Mouse (Mus musculus): ENCODE measurements around the gene Clca2. TPM values are rescaled to one million over a fixed set of nuclear protein-coding genes. Genes with fewer than 3 reads are reported as not detected.
A peak's percentile ranks its signal among the peaks of the same experiment; 100 is the strongest.

The Clca2 gene
- total RNA-seq (2021), result under 1 TPM in 1 of 2 experiments, not detected in 1; 0.13 TPM
- long read RNA-seq, experiment 1, result 0 reads
- long read RNA-seq, experiment 2, result 0 reads

DNA sequence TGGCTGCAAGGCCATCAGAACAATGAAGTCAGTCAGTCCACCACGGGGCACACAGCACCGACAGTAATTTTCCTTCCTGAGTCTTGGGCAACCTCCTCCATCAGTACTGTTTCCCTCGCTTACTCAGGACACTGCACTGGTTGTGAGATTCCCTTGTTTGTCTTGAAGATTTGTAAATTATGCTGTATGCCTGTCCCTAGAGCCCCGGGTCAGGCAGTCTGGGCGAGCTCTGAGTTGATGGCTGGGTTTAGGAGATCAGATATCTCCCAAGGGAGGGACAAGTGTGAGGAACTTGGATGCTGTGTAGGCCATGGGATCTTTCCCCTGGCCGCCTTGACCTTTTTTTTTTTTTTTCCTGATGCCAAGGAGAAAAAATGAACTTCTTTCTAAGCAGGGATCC is at the start of gene Clca2:
Gene Clca2 (minus strand): TSS at position 153 of the 400 bp plus-strand sequence.
- DNase-seq, result no peak

DNA sequence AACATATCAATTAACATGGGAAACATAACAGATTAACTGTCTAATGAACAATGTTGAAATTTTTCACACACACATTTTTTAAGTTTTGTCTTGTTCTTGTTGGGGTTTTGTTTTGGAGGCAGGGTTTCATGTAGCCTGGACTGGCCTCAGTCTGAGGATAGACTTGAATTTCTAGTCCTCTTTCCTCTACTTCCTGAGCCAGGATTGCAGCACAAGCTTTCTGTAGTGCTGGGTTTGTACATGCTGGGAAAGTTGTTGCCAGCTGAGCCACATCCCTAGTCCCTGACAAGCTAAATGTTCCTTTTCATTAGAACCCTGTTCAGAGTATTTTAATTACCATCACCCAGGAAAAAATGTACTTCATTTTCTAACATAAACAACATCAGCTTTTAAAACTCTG is 48.7 kb upstream of the Clca2 start:
- no peak for DNase-seq

DNA sequence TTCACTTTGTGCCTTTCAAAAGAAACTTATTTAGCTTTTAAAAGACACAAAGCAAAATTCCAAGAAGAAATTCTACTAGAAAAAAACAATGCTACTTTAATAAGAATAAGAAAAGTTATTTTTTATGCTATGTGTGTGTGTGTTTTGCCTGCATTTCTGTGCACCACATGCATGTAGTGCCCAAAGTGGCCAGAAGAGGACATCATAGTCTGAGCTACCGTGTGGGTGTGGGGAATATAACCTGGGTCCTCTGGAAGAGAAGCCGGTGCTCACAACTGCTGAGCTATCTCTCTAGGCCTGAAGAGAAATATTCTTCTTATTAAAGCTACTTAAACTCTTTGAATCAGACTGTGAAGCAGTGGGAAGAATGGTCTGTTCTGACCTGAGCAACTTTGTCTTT is 48.2 kb upstream of the Clca2 start:
- DNase-seq, result no peak

DNA sequence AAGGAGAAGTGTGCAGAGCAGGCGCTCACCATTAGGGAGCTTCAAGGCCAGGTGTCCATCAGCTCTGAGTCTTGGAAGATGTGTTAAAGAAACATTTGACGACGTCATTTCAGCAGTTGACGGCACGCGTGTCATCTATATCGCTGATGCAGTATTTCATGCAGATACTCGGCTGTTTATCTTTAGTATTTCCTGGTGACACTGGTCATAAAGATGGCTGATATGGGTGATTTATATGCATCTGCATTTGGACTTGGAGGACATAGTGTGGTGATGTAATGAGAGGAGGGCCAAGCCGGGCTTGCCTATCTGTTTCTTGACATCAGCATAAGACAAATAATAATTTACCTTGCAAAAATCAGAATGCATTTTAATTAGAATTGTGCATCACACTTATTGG is 47.6 kb upstream of the Clca2 start:
- DNase-seq, result no peak

DNA sequence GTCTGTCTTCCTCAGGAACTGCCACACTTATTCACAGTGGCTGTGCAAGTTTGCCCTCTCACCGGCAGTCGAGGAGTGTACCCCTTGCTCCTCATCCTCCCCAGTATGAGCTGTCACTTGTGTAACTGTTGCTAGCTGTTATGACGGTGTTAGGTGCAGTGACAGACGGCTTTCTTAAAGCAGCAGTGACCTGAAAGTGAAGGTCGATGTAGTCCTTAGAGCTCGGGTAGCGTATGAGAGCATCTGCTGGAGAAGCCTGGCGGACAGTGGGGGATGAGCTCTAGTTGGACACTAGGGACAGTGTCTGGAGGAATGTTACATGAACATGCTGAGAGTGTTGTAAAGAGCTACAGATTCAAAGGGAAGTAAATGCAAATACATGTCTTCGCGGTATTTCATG is 44.6 kb upstream of the Clca2 start:
- DNase-seq, result no peak

DNA sequence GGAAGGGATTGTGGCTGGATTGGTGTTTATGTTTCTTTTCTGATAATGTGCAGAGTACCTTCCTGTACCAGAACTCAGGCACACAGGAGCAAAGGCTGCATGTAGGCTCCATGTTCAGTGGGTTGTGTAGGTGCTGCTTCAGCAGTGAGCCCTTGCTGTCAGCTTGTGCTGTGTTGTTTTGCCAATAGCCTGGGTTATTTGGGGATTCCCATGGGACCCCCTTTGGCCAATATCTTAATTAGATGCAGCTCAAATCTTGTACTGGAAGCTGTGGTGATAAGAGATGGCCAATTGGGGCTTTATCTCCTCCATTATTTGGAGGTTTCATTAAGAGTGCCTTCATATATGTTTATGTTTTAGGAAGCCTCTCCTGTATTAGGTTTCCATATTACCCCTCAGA is 43.7 kb upstream of the Clca2 start:
- no peak for DNase-seq

DNA sequence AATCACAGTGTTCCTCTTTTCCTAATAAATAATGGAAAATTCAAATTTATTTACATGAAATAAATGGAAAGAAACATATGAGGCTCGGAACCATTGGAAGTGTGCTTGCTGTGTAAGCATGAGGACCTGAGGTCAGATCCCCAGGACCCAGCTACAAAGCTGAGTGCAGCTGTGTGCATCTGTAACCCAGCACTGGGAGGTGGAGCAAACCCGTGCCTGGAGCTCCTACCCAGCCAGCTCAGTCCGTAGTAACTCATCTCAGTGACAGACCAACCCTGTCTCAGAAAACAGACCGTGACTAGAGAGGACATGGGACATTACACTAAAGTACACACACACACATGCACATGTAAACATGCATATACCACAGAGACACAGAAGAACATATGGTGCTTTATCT is 41.0 kb upstream of the Clca2 start:
- DNase-seq, result no peak

DNA sequence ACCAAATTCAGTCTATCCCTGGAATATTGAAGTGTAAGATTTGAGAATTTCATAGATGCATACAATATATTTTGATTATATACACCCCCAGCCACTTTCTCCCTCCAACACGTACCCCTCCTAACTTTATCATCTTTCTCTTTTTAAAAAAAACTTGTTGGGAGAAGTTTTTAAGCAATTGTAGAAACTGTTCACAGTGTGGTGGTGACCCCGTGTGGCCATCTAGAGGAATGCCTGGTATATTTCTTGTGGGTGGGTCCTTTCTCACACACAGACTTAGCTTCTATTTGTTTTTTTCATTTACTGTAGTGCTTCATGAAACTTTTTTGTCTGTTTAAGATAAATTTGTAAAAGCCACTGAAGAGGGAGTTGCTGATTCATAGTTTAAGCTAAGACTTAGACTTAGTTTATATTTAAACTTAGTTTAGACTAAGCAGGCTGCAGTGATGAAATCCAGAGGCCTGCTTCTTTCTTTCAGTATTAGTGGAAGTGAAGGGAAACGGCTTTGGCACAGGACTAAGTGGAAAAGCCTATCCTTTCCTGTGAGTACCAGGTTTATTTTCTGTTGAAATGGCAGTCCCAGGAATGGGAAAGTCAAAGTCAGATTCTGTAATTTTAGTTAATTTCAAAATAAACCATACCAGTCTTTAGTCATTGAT is 32.1 kb upstream of the Clca2 start:
- peak; percentile 14 to 43 for DNase-seq

DNA sequence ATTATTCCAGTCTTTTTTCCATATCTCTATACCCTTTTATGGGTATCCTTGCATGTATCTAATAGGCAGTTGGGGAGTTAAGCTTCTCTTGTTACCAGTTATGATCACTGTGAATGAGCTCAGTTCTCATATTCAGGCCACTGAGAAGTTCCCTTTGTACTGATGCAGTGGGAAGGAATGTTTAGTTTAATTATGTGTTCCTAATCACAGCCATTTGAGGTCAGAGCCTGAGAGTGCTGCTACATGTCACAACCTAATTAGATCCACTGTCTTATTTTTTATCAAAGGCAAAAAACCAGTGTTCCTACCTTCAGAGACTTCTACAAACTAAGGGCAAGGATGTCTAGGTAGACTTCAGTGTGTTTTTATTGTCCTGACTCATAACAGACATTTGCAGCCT is 30.1 kb upstream of the Clca2 start:
- no peak for DNase-seq

DNA sequence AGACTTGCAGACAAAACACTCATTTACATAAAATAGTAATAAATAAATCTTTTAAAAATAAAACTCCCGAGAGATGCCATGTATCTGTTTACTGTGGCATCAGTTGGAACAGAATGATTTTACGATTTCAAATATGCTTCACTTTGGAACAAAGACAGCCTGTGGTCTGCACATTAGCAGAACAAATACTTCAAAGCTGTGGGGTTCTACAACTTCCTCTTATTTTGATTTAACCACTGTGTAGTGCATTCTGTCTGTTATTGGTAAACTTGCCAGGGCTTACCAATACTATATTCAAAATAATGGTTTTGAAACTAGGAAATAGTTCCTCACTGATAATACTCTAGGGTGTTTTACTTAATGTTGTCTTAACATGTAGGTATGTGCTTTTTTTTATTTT is 27.4 kb upstream of the Clca2 start:
- DNase-seq, result no peak

DNA sequence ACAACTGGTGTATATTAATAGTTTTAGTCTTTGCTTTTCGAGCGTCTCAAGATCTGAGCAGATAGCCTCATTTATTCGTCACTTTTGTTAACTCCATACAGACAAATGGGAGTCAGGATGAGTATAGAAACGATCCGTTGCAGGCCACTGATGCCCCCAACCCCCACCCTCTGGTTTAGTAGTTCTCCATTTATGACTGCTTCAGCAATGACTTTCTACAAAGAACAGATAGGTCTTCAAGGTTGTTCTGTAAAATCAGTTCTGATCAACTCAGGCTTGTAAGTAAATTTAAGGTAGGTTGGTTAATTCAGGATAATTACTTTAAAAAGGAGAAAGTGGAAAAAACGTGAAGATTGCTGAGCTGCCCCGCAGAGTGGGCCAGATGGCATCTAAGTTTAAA is 20.2 kb upstream of the Clca2 start:
- no peak for DNase-seq

DNA sequence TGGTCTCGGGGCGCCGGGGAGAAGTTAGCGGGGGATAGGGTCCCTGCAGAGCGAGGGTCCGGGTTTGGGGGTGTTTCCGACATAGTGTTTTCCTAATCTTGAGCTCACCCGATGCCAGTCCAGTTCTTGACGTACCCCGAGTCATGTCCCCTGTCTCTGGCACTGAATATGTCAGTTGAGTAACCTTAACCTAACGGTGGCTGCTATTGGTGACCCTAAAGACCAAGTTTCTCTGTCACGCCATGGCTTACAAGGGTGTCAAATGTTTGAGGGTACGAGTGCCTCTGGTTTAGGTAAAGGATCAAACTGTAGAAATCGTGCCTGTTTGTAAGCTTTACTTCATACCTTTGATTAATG is 19.7 kb upstream of the Clca2 start:
- no peak for DNase-seq

DNA sequence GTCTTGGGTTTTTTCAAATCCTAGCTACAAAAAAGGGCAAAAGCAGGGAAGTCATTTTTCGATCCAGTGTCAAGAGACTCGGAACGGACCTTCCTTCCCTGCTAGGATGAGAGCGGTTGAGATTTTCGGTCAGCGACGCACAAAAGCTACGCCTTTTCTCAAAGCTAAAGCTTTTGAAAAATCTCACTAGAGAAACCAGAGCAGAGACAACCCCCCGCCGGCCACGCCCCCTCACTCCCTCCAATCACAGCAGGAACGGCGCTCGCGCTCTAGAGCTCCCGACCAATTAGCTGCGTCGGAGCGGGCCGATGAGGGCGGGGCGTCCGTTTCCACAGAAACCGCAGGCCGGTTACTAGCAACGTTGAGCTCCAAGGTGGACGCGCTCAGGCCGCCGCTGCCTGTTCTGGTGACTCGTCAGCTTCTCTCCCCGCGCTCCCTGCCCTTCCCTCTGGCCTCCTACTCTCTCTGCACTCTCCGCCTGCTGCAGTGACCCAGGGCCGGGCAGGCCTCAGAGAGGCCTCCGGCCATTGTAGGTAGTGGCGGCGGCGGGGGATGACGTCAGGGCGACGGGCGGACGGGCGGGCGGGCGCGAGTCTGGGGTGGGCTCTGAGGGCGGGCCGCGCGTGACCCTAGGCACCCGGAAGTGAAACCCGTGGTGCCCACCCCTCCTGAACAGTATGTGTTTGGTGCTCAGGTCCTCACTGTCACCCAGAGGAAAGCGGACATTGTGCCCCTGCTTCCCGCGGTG is 19.2 kb upstream of the Clca2 start, which contains the start of gene Odf2l:
Gene Odf2l (plus strand): TSS at position 335 of the 748 bp plus-strand sequence.
- peak; percentile 97 to 99 for DNase-seq

DNA sequence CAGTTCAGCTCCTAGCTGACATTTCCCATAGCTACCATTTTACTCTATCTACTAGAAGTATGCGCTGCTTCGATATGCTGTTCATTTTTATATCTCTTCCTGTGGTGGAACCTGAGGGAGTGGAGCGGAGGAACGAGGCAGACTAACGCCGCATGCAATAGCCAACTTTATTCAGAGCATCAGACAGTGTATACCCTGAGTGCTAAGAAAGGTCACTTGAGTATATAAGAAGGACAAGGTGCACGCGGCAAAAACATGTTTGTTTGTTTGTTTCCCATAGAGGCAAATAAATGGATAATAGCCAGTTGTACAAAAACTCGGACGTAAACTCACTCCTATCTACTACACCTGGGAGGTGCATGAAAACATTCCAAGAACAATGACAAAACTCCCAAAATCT is 18.4 kb upstream of the Clca2 start:
- DNase-seq, result no peak

DNA sequence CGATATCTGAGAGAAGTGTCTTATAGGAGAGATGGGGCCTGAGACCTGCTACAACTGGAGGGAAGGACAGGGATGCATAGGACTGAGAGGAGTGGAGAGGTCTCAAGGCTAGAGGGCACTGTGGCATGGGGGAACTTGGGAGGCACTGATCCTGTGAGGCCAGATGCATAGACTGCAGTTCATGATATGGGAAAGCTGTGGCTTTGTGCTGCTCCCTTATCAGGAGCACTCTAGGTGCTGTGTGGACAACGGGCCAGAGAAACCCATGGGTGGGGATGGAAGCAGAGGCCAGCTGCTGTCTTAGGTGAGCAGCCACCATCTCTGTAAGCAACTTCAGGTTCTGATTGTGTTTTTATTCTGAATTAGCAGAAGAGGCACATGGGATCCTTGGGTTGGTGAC is 15.9 kb upstream of the Clca2 start:
- no peak for DNase-seq

DNA sequence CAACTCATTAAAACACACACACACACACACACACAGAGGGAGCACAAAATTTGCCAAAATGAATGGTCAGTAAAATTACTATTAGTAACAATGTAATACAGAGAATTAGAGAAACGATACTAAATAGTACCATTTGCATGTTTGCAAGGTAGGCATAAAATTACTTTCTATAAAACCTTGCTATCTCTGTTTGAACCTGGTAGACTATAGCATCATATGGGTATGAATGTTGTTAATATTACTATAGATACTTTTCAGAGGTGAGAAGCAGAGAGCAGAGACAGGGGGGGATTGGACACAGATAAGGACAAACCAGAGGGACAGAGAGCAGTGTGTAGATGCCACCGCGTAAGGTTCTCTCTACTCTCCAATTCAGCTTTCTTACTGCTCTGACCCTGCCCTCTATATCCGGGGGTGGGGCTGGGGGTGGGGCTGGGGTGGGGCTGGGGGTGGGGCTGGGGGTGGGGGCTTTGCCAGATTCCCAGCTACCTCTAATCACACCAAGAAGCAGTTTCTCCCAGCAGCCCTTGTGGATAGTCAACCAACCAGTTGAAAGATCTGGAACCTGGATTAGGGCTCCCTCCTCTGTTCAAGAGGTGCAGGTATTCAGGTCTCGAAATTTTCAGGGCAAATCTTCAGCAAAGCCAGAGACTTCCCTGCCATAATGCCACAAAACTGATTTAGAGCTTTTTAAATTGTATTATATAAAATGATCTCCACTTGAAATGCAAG is 6.7 kb upstream of the Clca2 start:
- DNase-seq, result no peak

DNA sequence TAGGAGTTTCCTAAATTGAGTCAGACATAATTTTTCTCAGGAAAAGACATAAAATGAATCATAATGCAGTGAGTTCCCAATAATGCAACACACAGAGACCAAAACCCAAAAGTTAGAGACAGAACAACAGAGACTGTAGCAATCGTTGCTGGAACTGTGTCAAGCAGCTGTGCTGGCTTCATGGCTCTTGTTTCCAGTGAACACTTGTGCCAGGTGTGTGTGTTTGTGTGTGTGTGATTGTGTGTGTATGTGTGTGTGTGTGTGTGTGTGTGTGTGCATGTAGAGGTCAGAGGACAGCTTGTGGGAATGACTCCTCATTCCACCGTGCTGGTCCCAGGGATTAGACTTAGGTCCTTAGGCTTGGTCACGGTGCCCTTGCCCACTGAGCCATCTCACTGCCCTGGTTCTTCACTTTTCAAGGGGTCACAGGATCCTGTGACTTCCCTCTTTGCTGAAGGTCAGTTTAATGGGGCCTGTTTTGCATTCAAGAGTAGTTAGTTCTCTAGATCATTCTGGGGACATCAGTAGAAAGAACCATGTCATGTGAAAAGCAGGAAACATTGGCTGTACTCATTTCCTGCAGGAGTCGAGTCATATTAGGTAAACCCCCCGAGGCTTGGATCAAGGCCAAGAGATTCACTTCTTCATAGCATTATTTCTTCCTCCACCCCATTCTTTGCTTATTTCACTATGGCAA is 6.0 kb upstream of the Clca2 start:
- no peak for DNase-seq

DNA sequence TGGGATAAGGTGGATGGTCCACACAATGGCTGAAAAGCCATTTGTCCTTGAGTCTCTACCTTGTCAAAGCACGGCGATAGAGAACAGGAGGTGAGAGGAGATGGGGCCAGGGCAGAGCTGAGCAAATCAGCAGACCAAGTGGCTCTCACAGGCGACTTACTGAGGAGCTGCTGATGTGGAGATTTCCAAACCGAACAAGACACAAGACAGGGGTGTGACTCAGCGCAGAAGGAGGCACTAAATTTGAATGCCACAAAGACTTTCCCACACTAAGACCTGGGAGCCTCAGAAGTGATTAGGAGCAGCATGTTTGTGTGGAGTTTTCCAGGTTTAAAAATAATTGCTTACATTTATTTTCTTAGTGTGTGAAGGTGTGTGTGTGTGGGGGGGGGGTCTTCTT is 4.5 kb upstream of the Clca2 start:
- DNase-seq, result no peak

DNA sequence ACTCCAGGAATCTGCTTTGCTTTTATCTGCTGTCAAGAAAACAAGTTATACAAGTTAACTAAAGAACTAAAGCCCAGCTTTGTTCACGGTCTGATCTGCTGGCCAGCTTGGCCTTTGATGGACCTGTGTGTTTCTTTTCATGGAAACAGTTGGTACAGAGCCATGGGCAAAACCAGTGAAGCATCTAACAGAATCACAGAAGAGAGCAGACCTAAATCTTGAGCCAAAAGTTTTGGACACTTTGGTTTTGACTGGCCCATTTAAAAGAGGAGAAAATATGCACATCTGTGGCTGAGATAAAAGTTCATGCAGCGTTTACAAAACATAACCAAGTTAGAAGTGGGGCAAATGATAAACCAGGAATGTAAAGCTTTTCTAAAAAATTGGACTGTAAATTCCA is 4.1 kb upstream of the Clca2 start:
- DNase-seq, result no peak

DNA sequence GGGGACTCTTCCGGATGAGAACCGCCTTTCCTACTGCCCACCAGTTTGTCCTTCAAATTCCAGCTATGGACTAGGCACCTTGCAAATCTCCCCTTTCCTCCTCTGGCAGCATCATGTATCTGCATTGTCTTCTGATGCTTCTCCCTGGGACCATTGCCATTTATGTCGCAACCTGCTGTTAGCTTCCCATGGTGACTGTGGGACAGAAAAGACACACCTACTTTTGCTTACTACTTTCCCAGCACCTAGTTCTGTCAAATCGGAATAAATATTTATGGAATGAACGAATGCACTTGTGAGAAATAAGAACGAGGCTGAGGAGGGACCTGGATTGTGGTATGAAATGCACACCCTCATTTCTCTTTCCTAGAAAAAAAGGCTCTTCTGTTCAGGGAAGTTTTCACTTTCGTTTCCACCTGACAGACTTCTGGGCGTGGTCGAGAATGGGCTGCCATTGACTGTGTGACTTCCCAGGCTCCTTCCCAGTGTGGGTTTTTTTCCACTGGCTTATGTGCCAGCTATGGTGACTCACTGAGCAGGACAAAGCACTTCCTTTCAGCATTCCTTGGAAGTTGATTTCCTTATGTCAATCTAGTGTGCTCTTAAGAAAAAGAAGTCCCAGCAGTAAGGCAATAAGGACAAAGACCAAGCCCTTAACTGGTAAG is 2.8 kb upstream of the Clca2 start:
- DNase-seq, result peak; percentile 17 to 32

DNA sequence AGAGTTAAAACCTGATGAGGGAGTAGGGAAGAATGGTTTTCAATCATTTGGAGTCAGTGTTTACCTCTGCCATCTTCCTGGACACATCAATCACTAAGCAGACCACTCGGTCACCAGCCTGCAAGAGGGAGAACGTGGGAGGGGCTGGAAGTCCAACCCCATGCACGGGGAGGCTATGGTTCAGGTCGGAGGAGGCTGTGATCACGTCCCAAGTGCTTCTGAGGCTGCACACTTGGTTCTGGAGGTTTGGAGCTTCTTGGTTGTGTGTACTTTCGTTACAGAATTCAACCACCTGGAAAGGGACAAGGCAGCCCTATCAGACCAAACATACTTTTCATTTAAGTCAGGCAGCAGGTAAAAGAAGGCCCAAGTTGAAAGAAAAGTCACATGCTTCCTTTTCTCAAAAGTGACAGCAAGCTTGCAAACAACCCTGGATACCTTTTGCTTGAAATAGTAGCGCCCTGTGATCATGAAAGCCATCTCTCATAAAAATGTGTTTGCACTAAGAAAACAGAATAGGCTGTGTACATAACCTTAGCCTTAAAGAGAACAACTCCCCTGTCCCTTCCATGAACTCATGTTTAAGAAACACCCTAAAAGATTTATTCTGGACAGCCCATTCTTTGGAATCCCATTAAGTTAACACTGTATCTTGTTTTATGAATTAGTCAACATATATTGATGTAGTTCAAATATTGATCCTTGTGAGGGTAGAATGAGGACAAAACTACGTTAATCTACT is 11.2 kb downstream of the Clca2 start:
- no peak for DNase-seq

All from adrenal gland, postnatal 36 days (tissue).